ENCODE assay signal across 8 mouse cellular contexts in genomic region chr10:77484205-77484935, GRCm38 (mm10). TPM values are rescaled to one million over a fixed set of nuclear protein-coding genes. Genes with fewer than 3 reads are reported as not detected.
DNase-seq lines count a peak whose midpoint lies in the region; ATAC-seq and TF ChIP-seq lines count a peak whose summit lies in the region.

No protein-coding gene starts in this region.

- H3K9ac ChIP-seq in intestine, embryonic 14.5 days (ENCODE audit: low read length): no peak overlapping the region
- no peak overlapping the region for H3K9ac ChIP-seq in intestine, postnatal 0 days (ENCODE audit: low read depth, low read length)
- H3K9ac ChIP-seq in kidney, embryonic 14.5 days (ENCODE audit: low read depth, low read length): no peak overlapping the region
- peak overlapping the region; percentile 40; the same call in 1 of the 2 replicates for H3K9ac ChIP-seq in lung, embryonic 16.5 days (ENCODE audit: low read length)
- H3K9ac ChIP-seq in forebrain, embryonic 16.5 days (replicated peaks; ENCODE audit: low read depth, low read length): no peak overlapping the region

- peak; percentile 56 for DNase-seq in intestine, embryonic 14.5 days (ENCODE audit: low spot score)
- DNase-seq in gastrocnemius, postnatal 25 days: peak; percentile 53
- DNase-seq in frontal cortex, postnatal 36 days (ENCODE audit: low spot score in 2 of 2): no peak
- no peak for DNase-seq in cerebellum, adult 11-12 months

- ATAC-seq in intestine, embryonic 14.5 days (replicated peaks; ENCODE audit: low FRiP score, low TSS enrichment, low read depth): peak; percentile 41; the same call in 1 of the 2 replicates
- ATAC-seq in intestine, postnatal 0 days: no peak
- peak; percentile 54; the same call in 1 of the 2 replicates for ATAC-seq in kidney, embryonic 14.5 days (ENCODE audit: low FRiP score, low TSS enrichment)
- ATAC-seq in lung, embryonic 16.5 days (ENCODE audit: low read depth): peak; percentile 93
- ATAC-seq in forebrain, embryonic 16.5 days: no peak

- H3K4me3 ChIP-seq in intestine, embryonic 14.5 days (ENCODE audit: low read depth, low read length): no peak overlapping the region
- H3K4me3 ChIP-seq in intestine, postnatal 0 days (ENCODE audit: low read depth, low read length): no peak overlapping the region
- H3K4me3 ChIP-seq in kidney, embryonic 14.5 days (ENCODE audit: low read length): no peak overlapping the region
- H3K4me3 ChIP-seq in lung, embryonic 16.5 days (ENCODE audit: low read length): no peak overlapping the region
- no peak overlapping the region for H3K4me3 ChIP-seq in forebrain, embryonic 16.5 days (replicated peaks; ENCODE audit: low read length)

- peaks cover 33% of the 10 kb centered on the region for H3K36me3 ChIP-seq in intestine, embryonic 14.5 days (ENCODE audit: control insufficient read depth, insufficient read depth, low read length)
- peaks cover 29% of the 10 kb centered on the region for H3K36me3 ChIP-seq in intestine, postnatal 0 days (ENCODE audit: control insufficient read depth, insufficient read depth)
- peaks cover 28% of the 10 kb centered on the region for H3K36me3 ChIP-seq in kidney, embryonic 14.5 days (ENCODE audit: control insufficient read depth, insufficient read depth, low read length)
- peaks cover 19% of the 10 kb centered on the region for H3K36me3 ChIP-seq in lung, embryonic 16.5 days (ENCODE audit: control insufficient read depth, insufficient read depth, low read length)
- peaks cover 10% of the 10 kb centered on the region; the same call in 1 of the 2 replicates for H3K36me3 ChIP-seq in forebrain, embryonic 16.5 days (ENCODE audit: control insufficient read depth, insufficient read depth)

- H3K4me2 ChIP-seq in intestine, embryonic 14.5 days (ENCODE audit: low read length): no peak overlapping the region
- no peak overlapping the region for H3K4me2 ChIP-seq in intestine, postnatal 0 days (replicated peaks; ENCODE audit: low read depth)
- H3K4me2 ChIP-seq in kidney, embryonic 14.5 days (replicated peaks; ENCODE audit: low read depth, low read length): no peak overlapping the region; the same call in 1 of the 2 replicates
- peak overlapping the region; percentile 15; the same call in 1 of the 2 replicates for H3K4me2 ChIP-seq in lung, embryonic 16.5 days (ENCODE audit: low read depth, low read length)
- H3K4me2 ChIP-seq in forebrain, embryonic 16.5 days (ENCODE audit: low read length): no peak overlapping the region

- H3K9me3 ChIP-seq in intestine, embryonic 14.5 days (ENCODE audit: control insufficient read depth, low read length): no peaks in the 10 kb centered on the region
- no peaks in the 10 kb centered on the region for H3K9me3 ChIP-seq in intestine, postnatal 0 days (ENCODE audit: control insufficient read depth)
- no peaks in the 10 kb centered on the region for H3K9me3 ChIP-seq in kidney, embryonic 14.5 days (ENCODE audit: control insufficient read depth, low read length)
- no peaks in the 10 kb centered on the region for H3K9me3 ChIP-seq in lung, embryonic 16.5 days (ENCODE audit: control insufficient read depth, low read length)
- no peaks in the 10 kb centered on the region for H3K9me3 ChIP-seq in forebrain, embryonic 16.5 days (ENCODE audit: control insufficient read depth, low read length)

- TF ChIP-seq CTCF in intestine, postnatal 0 days (IDR thresholded peaks at IDR 0.05; ENCODE audit: low read depth): no peak

- H3K27ac ChIP-seq in intestine, embryonic 14.5 days (ENCODE audit: low read depth): no peak overlapping the region
- H3K27ac ChIP-seq in intestine, postnatal 0 days (ENCODE audit: low read depth, low read length): no peak overlapping the region
- H3K27ac ChIP-seq in kidney, embryonic 14.5 days (ENCODE audit: low read depth, low read length): no peak overlapping the region
- peak overlapping the region; percentile 90 for H3K27ac ChIP-seq in lung, embryonic 16.5 days (ENCODE audit: low read length)
- no peak overlapping the region for H3K27ac ChIP-seq in forebrain, embryonic 16.5 days (ENCODE audit: low read length)

- H3K4me1 ChIP-seq in intestine, embryonic 14.5 days (replicated peaks; ENCODE audit: control insufficient read depth, insufficient read depth, low read length): peaks cover 17% of the 10 kb centered on the region
- H3K4me1 ChIP-seq in intestine, postnatal 0 days (replicated peaks; ENCODE audit: control insufficient read depth, insufficient read depth, low read length): no peaks in the 10 kb centered on the region
- peaks cover 8% of the 10 kb centered on the region; the same call in 1 of the 2 replicates for H3K4me1 ChIP-seq in kidney, embryonic 14.5 days (ENCODE audit: control insufficient read depth, insufficient read depth, low read length)
- H3K4me1 ChIP-seq in lung, embryonic 16.5 days (replicated peaks; ENCODE audit: control insufficient read depth, insufficient read depth, low read length): peaks cover 22% of the 10 kb centered on the region
- no peaks in the 10 kb centered on the region for H3K4me1 ChIP-seq in forebrain, embryonic 16.5 days (replicated peaks; ENCODE audit: control insufficient read depth, insufficient read depth, low read length)

- H3K27me3 ChIP-seq in intestine, embryonic 14.5 days (replicated peaks; ENCODE audit: control insufficient read depth, insufficient read depth, low read length): no peaks in the 10 kb centered on the region
- no peaks in the 10 kb centered on the region for H3K27me3 ChIP-seq in intestine, postnatal 0 days (replicated peaks; ENCODE audit: control insufficient read depth, insufficient read depth, low read length)
- no peaks in the 10 kb centered on the region for H3K27me3 ChIP-seq in kidney, embryonic 14.5 days (ENCODE audit: control insufficient read depth, insufficient read depth, low read length)
- H3K27me3 ChIP-seq in lung, embryonic 16.5 days (ENCODE audit: control insufficient read depth, insufficient read depth, low read depth, low read length): no peaks in the 10 kb centered on the region
- H3K27me3 ChIP-seq in forebrain, embryonic 16.5 days (replicated peaks; ENCODE audit: control insufficient read depth, insufficient read depth, low read length): no peaks in the 10 kb centered on the region

- 19% methylated on average over 18 of the region's 18 CpGs for WGBS in intestine, embryonic 14.5 days
- WGBS in intestine, postnatal 0 days: 20% methylated on average over 18 of the region's 18 CpGs
- WGBS in kidney, embryonic 14.5 days: 20% methylated on average over 18 of the region's 18 CpGs
- WGBS in lung, embryonic 16.5 days: 2% methylated on average over 18 of the region's 18 CpGs
- 78% methylated on average over 18 of the region's 18 CpGs for WGBS in forebrain, embryonic 16.5 days

RNA-seq across cellular contexts. Expression of gene Fam207a, which starts 31.2 kb away (rescaled TPM):
- 39.1 and 41.0 TPM in 2 replicates for polyA plus RNA-seq in intestine, embryonic 14.5 days (2014; fragmentation: Nextera tagmentation; extraction: Ambion mirVana)
- 37.9 and 38.2 TPM in 2 replicates for polyA plus RNA-seq in intestine, postnatal 0 days (2015; fragmentation: Nextera tagmentation; extraction: Ambion mirVana)
- 1 to 10 TPM; 6.2 to 6.7 TPM for total RNA-seq in gastrocnemius, postnatal 25 days (2021)
- 28.8 and 36.5 TPM in 2 replicates for polyA plus RNA-seq in kidney, embryonic 14.5 days (2014; fragmentation: Nextera tagmentation; extraction: Ambion mirVana)
- polyA plus RNA-seq in lung, embryonic 16.5 days (2015; fragmentation: Nextera tagmentation; extraction: Ambion mirVana): 30.9 and 32.0 TPM in 2 replicates
- polyA plus RNA-seq in forebrain, embryonic 16.5 days (2015; fragmentation: Nextera tagmentation; extraction: Ambion mirVana): 41.6 and 42.8 TPM in 2 replicates

RNA-seq across cellular contexts. Expression of gene Itgb2, which starts 45.7 kb away (rescaled TPM):
- polyA plus RNA-seq in intestine, embryonic 14.5 days (2014; fragmentation: Nextera tagmentation; extraction: Ambion mirVana): 1.9 and 3.1 TPM in 2 replicates
- polyA plus RNA-seq in intestine, postnatal 0 days (2015; fragmentation: Nextera tagmentation; extraction: Ambion mirVana): 1.7 and 2.1 TPM in 2 replicates
- total RNA-seq in gastrocnemius, postnatal 25 days (2021): 1 to 10 TPM; 1.3 to 1.8 TPM
- polyA plus RNA-seq in kidney, embryonic 14.5 days (2014; fragmentation: Nextera tagmentation; extraction: Ambion mirVana): 1.1 and 1.3 TPM in 2 replicates
- polyA plus RNA-seq in lung, embryonic 16.5 days (2015; fragmentation: Nextera tagmentation; extraction: Ambion mirVana): 5.3 and 7.5 TPM in 2 replicates
- 0.80 and 0.85 TPM in 2 replicates for polyA plus RNA-seq in forebrain, embryonic 16.5 days (2015; fragmentation: Nextera tagmentation; extraction: Ambion mirVana)

Comparison
In these comparisons a context has a peak if more than half of its experiments do, and no peak if none do; other contexts are left out.
1. ATAC-seq: peak in intestine, embryonic 14.5 days (single experiment), kidney, embryonic 14.5 days (single experiment) and lung, embryonic 16.5 days (single experiment); none in intestine, postnatal 0 days (single experiment) and forebrain, embryonic 16.5 days (single experiment).
2. DNase-seq: peak in intestine, embryonic 14.5 days (single experiment) and gastrocnemius, postnatal 25 days (single experiment); none in frontal cortex, postnatal 36 days (0 of 2) and cerebellum, adult 11-12 months (single experiment).